Mouse (Mus musculus) neural tube, embryonic 14.5 days (tissue): ENCODE data around the gene Gm9837. TPM values are rescaled to one million over a fixed set of nuclear protein-coding genes. Genes with fewer than 3 reads are reported as not detected.

Source experiments
- ATAC-seq: fragments of 200-750 bp; cut with Nextera tagmentation; 2 replicates; pipeline ENCODE4 v1.8.0; 2017; ENCODE audit warnings: low read depth, mild to moderate bottlenecking, moderate TSS enrichment, moderate library complexity
- H3K27ac ChIP-seq: fragments of 300-500 bp; sonication (generic); 2 replicates; pipeline ENCODE4 v1.5.1; 2014; ENCODE audit warnings: low read depth, mild to moderate bottlenecking, control low read depth, low read length, moderate library complexity, mixed read lengths
- H3K27me3 ChIP-seq: fragments of 300-500 bp; sonication (generic); 2 replicates; pipeline ENCODE4 v1.6.1; 2014; ENCODE audit warnings: low read length; ENCODE audit not compliant: control insufficient read depth, insufficient read depth
- H3K36me3 ChIP-seq: fragments of 300-500 bp; sonication (generic); 2 replicates; pipeline ENCODE4 v1.6.1; 2014; ENCODE audit warnings: low read length, mixed read lengths; ENCODE audit not compliant: control insufficient read depth, insufficient read depth
- H3K4me1 ChIP-seq: fragments of 300-500 bp; sonication (generic); 2 replicates; pipeline ENCODE4 v1.6.1; 2014; ENCODE audit warnings: low read length; ENCODE audit not compliant: control insufficient read depth, insufficient read depth
- H3K4me2 ChIP-seq: fragments of 300-500 bp; sonication (generic); 2 replicates; pipeline ENCODE4 v1.6.1; 2014; ENCODE audit warnings: mild to moderate bottlenecking, low read depth, low read length, control low read depth
- H3K4me3 ChIP-seq: fragments of 300-500 bp; sonication (generic); 2 replicates; pipeline ENCODE4 v1.5.1; 2014; ENCODE audit warnings: low read depth, low read length, control low read depth, mixed read lengths
- H3K9ac ChIP-seq: fragments of 300-500 bp; sonication (generic); replicated peaks from 2 replicates; pipeline ENCODE4 v1.6.1; 2014; ENCODE audit warnings: low read depth, mild to moderate bottlenecking, control low read depth, low read length, mixed read lengths
- H3K9me3 ChIP-seq: fragments of 300-500 bp; sonication (generic); 2 replicates; pipeline ENCODE4 v1.6.1; 2016; ENCODE audit warnings: low read length; ENCODE audit not compliant: control insufficient read depth
- WGBS: fragments of 180-500 bp; shearing (Covaris S2); extraction: QIAGEN DNeasy Blood & Tissue Kit; methylation state at CpG from one replicate; pipeline ENCODE4 v1.1.7; 2014; 5-methylcytosine and 5-hydroxymethylcytosine counted together
- polyA plus RNA-seq: library from polyadenylated mRNA; unstranded; fragments of >200 nt; fragmentation: Nextera tagmentation; extraction: Ambion mirVana; gene quantifications from 2 replicates; pipeline ENCODE4 v1.2.1, GENCODE M21; 2014

Gm9837 gene
- polyA plus RNA-seq, 1 experiment from 2014 or later = not detected

GRCm38 (mm10) chr11:53489421-53489820 lies 19.1 kb upstream of the Gm9837 start:
- Histone ChIP-seq H3K27ac (no peak overlapping the region), H3K9me3 (no peaks in the 10 kb centered on the region), H3K27me3 (peaks cover 7% of the 10 kb centered on the region), H3K36me3 (no peaks in the 10 kb centered on the region), H3K4me2 (no peak overlapping the region), H3K9ac (no peak overlapping the region), H3K4me3 (no peak overlapping the region), H3K4me1 (no peaks in the 10 kb centered on the region)
- WGBS = 76% methylated on average over 9 of the region's 9 CpGs
- ATAC-seq = no peak

GRCm38 (mm10) chr11:53489007-53489406 lies 18.7 kb upstream of the Gm9837 start:
- Histone ChIP-seq H3K36me3 (no peaks in the 10 kb centered on the region), H3K27me3 (peaks cover 7% of the 10 kb centered on the region), H3K4me2 (no peak overlapping the region), H3K4me1 (no peaks in the 10 kb centered on the region), H3K4me3 (no peak overlapping the region), H3K27ac (no peak overlapping the region), H3K9me3 (no peaks in the 10 kb centered on the region), H3K9ac (no peak overlapping the region)
- WGBS = 98% methylated on average over 5 of the region's 5 CpGs
- no peak for ATAC-seq

GRCm38 (mm10) chr11:53486822-53487594 lies 16.7 kb upstream of the Gm9837 start:
- WGBS = 14% methylated on average over 27 of the region's 27 CpGs

GRCm38 (mm10) chr11:53486351-53486750 lies 16.1 kb upstream of the Gm9837 start:
- Histone ChIP-seq H3K4me1 (no peaks in the 10 kb centered on the region), H3K9ac (no peak overlapping the region), H3K4me2 (no peak overlapping the region), H3K27me3 (peaks cover 11% of the 10 kb centered on the region), H3K27ac (no peak overlapping the region), H3K9me3 (no peaks in the 10 kb centered on the region), H3K36me3 (no peaks in the 10 kb centered on the region), H3K4me3 (no peak overlapping the region)
- no peak for ATAC-seq
- 77% methylated on average over 3 of the region's 3 CpGs for WGBS

More at GRCm38 (mm10) chr11:53486822-53487594, 16.7 kb upstream of the Gm9837 start:
- H3K27me3 ChIP-seq = peaks cover 7% of the 10 kb centered on the region
- no peak overlapping the region for H3K4me3 ChIP-seq
- peak overlapping the region; percentile 32 for H3K4me2 ChIP-seq
- H3K27ac ChIP-seq = no peak overlapping the region
- H3K9me3 ChIP-seq = no peaks in the 10 kb centered on the region
- H3K9ac ChIP-seq = 0 out of 2 replicates have a peak overlapping the region, but pooled peaks have one; percentile 16
- peak; percentile 54 for ATAC-seq
- no peaks in the 10 kb centered on the region for H3K36me3 ChIP-seq
- no peaks in the 10 kb centered on the region for H3K4me1 ChIP-seq

GRCm38 (mm10) chr11:53485719-53486118 lies 15.4 kb upstream of the Gm9837 start:
- H3K4me3 ChIP-seq = no peak overlapping the region
- no peak for ATAC-seq
- H3K4me2 ChIP-seq = no peak overlapping the region
- H3K27me3 ChIP-seq = peaks cover 13% of the 10 kb centered on the region
- H3K36me3 ChIP-seq = no peaks in the 10 kb centered on the region
- no peaks in the 10 kb centered on the region for H3K4me1 ChIP-seq
- H3K27ac ChIP-seq = no peak overlapping the region
- H3K9me3 ChIP-seq = no peaks in the 10 kb centered on the region
- no peak overlapping the region for H3K9ac ChIP-seq
- WGBS = 47% methylated on average over 3 of the region's 3 CpGs

- H3K9me3 ChIP-seq = no peaks in the 10 kb centered on the region
- no peak overlapping the region for H3K27ac ChIP-seq
- H3K4me1 ChIP-seq = peaks cover 16% of the 10 kb centered on the region
- H3K4me3 ChIP-seq = no peak overlapping the region
- no peaks in the 10 kb centered on the region for H3K36me3 ChIP-seq
- WGBS = 82% methylated on average over 9 of the region's 9 CpGs
- no peak overlapping the region for H3K4me2 ChIP-seq
- H3K27me3 ChIP-seq = peaks cover 31% of the 10 kb centered on the region
- no peak overlapping the region for H3K9ac ChIP-seq
- ATAC-seq = no peak
Measured at GRCm38 (mm10) chr11:53483159-53483891, 13.0 kb upstream of the Gm9837 start.

- no peaks in the 10 kb centered on the region for H3K9me3 ChIP-seq
- H3K4me2 ChIP-seq = no peak overlapping the region
- H3K9ac ChIP-seq = no peak overlapping the region
- no peak overlapping the region for H3K27ac ChIP-seq
- no peaks in the 10 kb centered on the region for H3K36me3 ChIP-seq
- WGBS = 78% methylated on average over 4 of the region's 4 CpGs
- no peak for ATAC-seq
- peaks cover 17% of the 10 kb centered on the region for H3K4me1 ChIP-seq
- peaks cover 34% of the 10 kb centered on the region for H3K27me3 ChIP-seq
- no peak overlapping the region for H3K4me3 ChIP-seq
Measured at GRCm38 (mm10) chr11:53481088-53481730, 10.9 kb upstream of the Gm9837 start.

- Histone ChIP-seq H3K36me3 (no peaks in the 10 kb centered on the region), H3K9me3 (no peaks in the 10 kb centered on the region), H3K4me2 (peak within 1 kb of the TSS; percentile 77), H3K4me1 (peaks cover 24% of the 10 kb centered on the region), H3K27ac (no peak within 1 kb of the TSS), H3K27me3 (peaks cover 33% of the 10 kb centered on the region), H3K9ac (peak within 1 kb of the TSS; percentile 52), H3K4me3 (peak within 1 kb of the TSS; percentile 41)
- WGBS = 3% methylated on average over 40 of the region's 40 CpGs
- ATAC-seq = peak; percentile 54
Measured at GRCm38 (mm10) chr11:53479783-53480301, 9.6 kb upstream of the Gm9837 start, which contains the start of the genes Gm9945 and Sowaha. TSS of gene Gm9945 (plus strand) at chr11:53480166. TSS of gene Sowaha (minus strand) at chr11:53480274.
